In genomic region chr11:98747804-98748505, GRCm38 (mm10) we compare ENCODE assay signal across 9 mouse cellular contexts. TPM values are rescaled to one million over a fixed set of nuclear protein-coding genes. Genes with fewer than 3 reads are reported as not detected.
DNase-seq lines count a peak whose midpoint lies in the region; ATAC-seq and TF ChIP-seq lines count a peak whose summit lies in the region.
"Had no signal": no experiment of that assay in that cellular context is flagged by ENCODE, and none has a peak within 500 bp of the region (broad histone marks: within the 10 kb centered on the region; RNA-seq: fewer than 3 reads in every experiment).

No protein-coding gene starts in this region.

- 0 out of 2 replicates have a peak overlapping the region, but pooled peaks have one; percentile 15 for H3K4me3 ChIP-seq in heart, postnatal 0 days (ENCODE audit: low read depth, low read length)
- no peak overlapping the region for H3K4me3 ChIP-seq in liver, postnatal 0 days (ENCODE audit: low read depth, low read length)

- peaks cover 96% of the 10 kb centered on the region for H3K4me1 ChIP-seq in heart, postnatal 0 days (ENCODE audit: control insufficient read depth, insufficient read depth)
- H3K4me1 ChIP-seq in liver, postnatal 0 days (ENCODE audit: insufficient read depth): peaks cover 84% of the 10 kb centered on the region

- H3K9me3 ChIP-seq in heart, postnatal 0 days (replicated peaks; ENCODE audit: control insufficient read depth, low read length): no peaks in the 10 kb centered on the region
- no peaks in the 10 kb centered on the region for H3K9me3 ChIP-seq in liver, postnatal 0 days (ENCODE audit: low read length)

- H3K27ac ChIP-seq in heart, postnatal 0 days (ENCODE audit: low read depth): peak overlapping the region; percentile 96
- peak overlapping the region; percentile 62; the same call in 1 of the 2 replicates for H3K27ac ChIP-seq in liver, postnatal 0 days (ENCODE audit: low read depth)

- no peak for TF ChIP-seq EP300 in heart, postnatal 0 days (IDR thresholded peaks at IDR 0.05; ENCODE audit: low read depth)
- TF ChIP-seq EP300 in liver, postnatal 0 days (IDR thresholded peaks at IDR 0.05; ENCODE audit: low read depth): no peak

- H3K9ac ChIP-seq in heart, postnatal 0 days (replicated peaks; ENCODE audit: low read depth, low read length): peak overlapping the region; percentile 35
- H3K9ac ChIP-seq in liver, postnatal 0 days (replicated peaks): no peak overlapping the region

- peak; percentile 34 for DNase-seq in kidney, adult 9 months
- no peak for DNase-seq in kidney, adult 18-20 months
- peak; percentile 44 for DNase-seq in CD4-positive helper T cell, adult 2 months (ENCODE audit: low read depth, low spot score)
- peak; percentile 80 to 83 for DNase-seq in cerebellum, postnatal 10 days
- DNase-seq in heart, postnatal 0 days (ENCODE audit: low spot score): no peak
- DNase-seq in liver, postnatal 0 days: no peak
- DNase-seq in B cell, adult 2 months: no peak
- no peak for DNase-seq in spleen, adult 12 weeks (ENCODE audit: low spot score)

- no peaks in the 10 kb centered on the region; the same call in 1 of the 2 replicates for H3K36me3 ChIP-seq in heart, postnatal 0 days (replicated peaks; ENCODE audit: control insufficient read depth, insufficient read depth, low read length)
- H3K36me3 ChIP-seq in liver, postnatal 0 days (replicated peaks; ENCODE audit: insufficient read depth, low read length): no peaks in the 10 kb centered on the region

- no peak for ATAC-seq in heart, postnatal 0 days (ENCODE audit: insufficient read depth, low read depth)
- no peak for ATAC-seq in liver, postnatal 0 days

- H3K4me2 ChIP-seq in heart, postnatal 0 days (ENCODE audit: low read depth, low read length): peak overlapping the region; percentile 59
- peak overlapping the region; percentile 73 for H3K4me2 ChIP-seq in liver, postnatal 0 days (ENCODE audit: low read depth, low read length)

- no peak for TF ChIP-seq CTCF in heart, postnatal 0 days (IDR thresholded peaks at IDR 0.05; ENCODE audit: low read depth)
- TF ChIP-seq CTCF in liver, postnatal 0 days (IDR thresholded peaks at IDR 0.05; ENCODE audit: low read depth): no peak; the same call in 1 of the 2 replicates

- H3K27me3 ChIP-seq in heart, postnatal 0 days (ENCODE audit: control insufficient read depth, insufficient read depth, low read length): no peaks in the 10 kb centered on the region
- H3K27me3 ChIP-seq in liver, postnatal 0 days (ENCODE audit: insufficient read depth, low read length): no peaks in the 10 kb centered on the region

- WGBS in heart, postnatal 0 days: 29% methylated on average over 6 of the region's 6 CpGs
- WGBS in liver, postnatal 0 days (ENCODE audit: insufficient replicate concordance): 36% methylated on average over 6 of the region's 6 CpGs

RNA-seq across cellular contexts. Expression of gene Thra, which starts 7.5 kb away (rescaled TPM):
- total RNA-seq in heart, postnatal 0 days (2014; rRNA removed; ENCODE audit: low replicate concordance): 188 and 234 TPM in 2 replicates
- polyA plus RNA-seq in heart, postnatal 0 days (2015; fragmentation: Nextera tagmentation; extraction: Ambion mirVana): 40.8 and 44.0 TPM in 2 replicates
- polyA plus RNA-seq in liver, postnatal 0 days (2015; fragmentation: Nextera tagmentation; extraction: Ambion mirVana): 5.1 and 6.1 TPM in 2 replicates

RNA-seq across cellular contexts. Expression of gene Med24, which starts 18.7 kb away (rescaled TPM):
- total RNA-seq in heart, postnatal 0 days (2014; rRNA removed; ENCODE audit: low replicate concordance): 39.9 and 48.0 TPM in 2 replicates
- 21.9 and 23.3 TPM in 2 replicates for polyA plus RNA-seq in heart, postnatal 0 days (2015; fragmentation: Nextera tagmentation; extraction: Ambion mirVana)
- 10.5 and 10.9 TPM in 2 replicates for polyA plus RNA-seq in liver, postnatal 0 days (2015; fragmentation: Nextera tagmentation; extraction: Ambion mirVana)

RNA-seq across cellular contexts. Expression of gene Nr1d1, which starts 27.2 kb away (rescaled TPM):
- 21.0 and 24.3 TPM in 2 replicates for total RNA-seq in heart, postnatal 0 days (2014; rRNA removed; ENCODE audit: low replicate concordance)
- polyA plus RNA-seq in heart, postnatal 0 days (2015; fragmentation: Nextera tagmentation; extraction: Ambion mirVana): 10.2 and 10.7 TPM in 2 replicates
- 2.0 and 4.2 TPM in 2 replicates for polyA plus RNA-seq in liver, postnatal 0 days (2015; fragmentation: Nextera tagmentation; extraction: Ambion mirVana)

RNA-seq across cellular contexts. Expression of gene Csf3, which starts 46.9 kb away (rescaled TPM):
- 0.23 TPM in 1 of 2 replicates, not detected in the other for total RNA-seq in heart, postnatal 0 days (2014; rRNA removed; ENCODE audit: low replicate concordance)
- polyA plus RNA-seq in heart, postnatal 0 days (2015; fragmentation: Nextera tagmentation; extraction: Ambion mirVana): not detected in 2 replicates
- not detected in 2 replicates for polyA plus RNA-seq in liver, postnatal 0 days (2015; fragmentation: Nextera tagmentation; extraction: Ambion mirVana)
- total RNA-seq: left cerebral cortex, postnatal 10 days had no signal

RNA-seq across cellular contexts. Expression of gene Msl1, which starts 47.4 kb away (rescaled TPM):
- 47.4 and 54.6 TPM in 2 replicates for total RNA-seq in heart, postnatal 0 days (2014; rRNA removed; ENCODE audit: low replicate concordance)
- 11.3 and 12.6 TPM in 2 replicates for polyA plus RNA-seq in heart, postnatal 0 days (2015; fragmentation: Nextera tagmentation; extraction: Ambion mirVana)
- polyA plus RNA-seq in liver, postnatal 0 days (2015; fragmentation: Nextera tagmentation; extraction: Ambion mirVana): 5.4 and 6.5 TPM in 2 replicates

Comparison
In these comparisons a context has a peak if more than half of its experiments do, and no peak if none do; other contexts are left out.
1. DNase-seq: peak in kidney, adult 9 months (single experiment), CD4-positive helper T cell, adult 2 months (single experiment) and cerebellum, postnatal 10 days (2 of 2); none in kidney, adult 18-20 months (single experiment), heart, postnatal 0 days (single experiment), liver, postnatal 0 days (single experiment), B cell, adult 2 months (0 of 2) and spleen, adult 12 weeks (single experiment).